Mouse (Mus musculus): ENCODE results near the gene Mrpl46.

- TF ChIP-seq POLR2A (IDR thresholded peaks at IDR 0.05; ENCODE audit: extremely low read depth, insufficient read depth, low read length), result no peak
- TF ChIP-seq CTCF (IDR thresholded peaks at IDR 0.05; ENCODE audit: low read depth, low read length), result no peak
Observed at GRCm38 (mm10) chr7:78770936-78771335, 12.4 kb downstream of the Mrpl46 start.

Measured in liver, adult 2 months (tissue).